Mouse (Mus musculus) CD4-positive, CD25-positive, alpha-beta regulatory T cell, adult 9 weeks (primary cell): ENCODE results near the gene Pdcd7. TPM values are rescaled to one million over a fixed set of nuclear protein-coding genes. Genes with fewer than 3 reads are reported as not detected.

Experiments used
- polyA plus RNA-seq: library from polyadenylated mRNA; unstranded; fragments of 100-300 nt; shearing (Covaris generic); gene quantifications from one replicate; pipeline ENCODE4 v1.2.1, GENCODE M21; 2017

The Pdcd7 gene
- polyA plus RNA-seq, result 3.6 TPM

DNA sequence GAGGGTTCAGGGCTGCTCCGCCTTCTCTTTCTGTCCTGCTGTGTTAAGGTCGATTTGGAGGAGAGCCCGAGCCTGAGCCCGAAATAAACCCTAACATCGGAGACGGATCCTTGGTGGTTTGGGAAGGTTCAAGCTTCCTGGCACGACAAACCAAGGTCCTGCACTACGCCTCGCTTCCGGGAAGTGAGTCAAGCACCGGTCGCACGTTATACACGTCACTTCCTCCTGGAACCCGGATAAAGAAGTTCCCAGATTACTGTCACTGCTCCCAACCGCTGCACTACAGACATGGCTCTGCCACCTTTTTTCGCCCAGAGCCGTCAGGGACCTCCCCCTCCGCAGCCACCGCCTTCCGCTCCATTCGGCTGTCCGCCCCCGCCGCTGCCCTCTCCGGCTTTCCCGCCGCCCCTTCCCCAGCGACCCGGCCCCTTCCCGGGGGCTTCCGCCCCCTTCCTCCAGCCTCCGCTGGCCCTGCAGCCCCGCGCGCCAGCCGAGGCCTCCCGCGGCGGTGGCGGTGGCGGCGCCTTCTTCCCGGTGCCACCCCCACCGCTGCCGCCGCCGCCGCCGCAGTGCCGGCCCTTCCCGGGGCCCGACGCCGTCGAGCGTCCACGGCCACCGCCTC, at the start of gene Pdcd7:
Gene Pdcd7 (plus strand): TSS at position 251 of the 622 bp plus-strand sequence.

DNA sequence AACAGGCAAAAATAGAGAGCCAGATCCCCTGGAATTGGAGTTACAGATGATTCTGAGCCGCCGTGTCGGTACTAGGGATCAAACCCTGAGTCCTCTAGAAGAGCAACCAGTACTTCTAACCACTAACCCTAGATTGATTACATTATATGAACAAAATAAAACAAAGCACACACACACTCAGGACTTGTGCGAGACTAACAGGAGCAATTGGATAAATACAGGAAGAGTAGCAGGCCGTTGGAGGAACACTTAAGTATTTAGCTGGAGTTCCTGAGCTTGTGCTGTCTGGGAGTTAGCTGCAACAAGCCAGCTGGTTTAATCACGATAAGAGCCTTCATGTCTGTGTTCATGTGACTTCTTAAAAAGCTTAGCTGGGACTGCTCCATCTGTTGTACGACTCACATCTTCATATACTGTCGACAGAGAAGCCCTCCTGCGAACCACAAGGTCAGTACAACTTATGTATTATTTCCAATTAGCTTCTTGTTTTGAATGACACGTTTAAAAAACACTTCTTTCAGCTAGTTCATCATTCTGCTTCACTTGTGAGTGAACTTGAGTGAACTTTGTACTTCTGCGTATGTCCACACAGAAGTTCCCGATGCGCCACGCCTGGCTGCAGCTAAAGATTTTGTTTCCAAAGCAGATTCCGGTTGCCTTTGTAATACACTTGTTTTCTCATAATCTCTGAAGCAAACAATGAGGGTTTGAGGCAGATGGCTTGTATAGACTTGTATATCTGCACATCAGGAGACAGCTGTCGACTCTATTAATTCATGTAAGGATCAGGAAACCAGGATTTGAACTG, 14.9 kb downstream of the Pdcd7 start, which contains the start of gene Ubap1l:
Gene Ubap1l (plus strand): TSS at position 401 of the 808 bp plus-strand sequence.

DNA sequence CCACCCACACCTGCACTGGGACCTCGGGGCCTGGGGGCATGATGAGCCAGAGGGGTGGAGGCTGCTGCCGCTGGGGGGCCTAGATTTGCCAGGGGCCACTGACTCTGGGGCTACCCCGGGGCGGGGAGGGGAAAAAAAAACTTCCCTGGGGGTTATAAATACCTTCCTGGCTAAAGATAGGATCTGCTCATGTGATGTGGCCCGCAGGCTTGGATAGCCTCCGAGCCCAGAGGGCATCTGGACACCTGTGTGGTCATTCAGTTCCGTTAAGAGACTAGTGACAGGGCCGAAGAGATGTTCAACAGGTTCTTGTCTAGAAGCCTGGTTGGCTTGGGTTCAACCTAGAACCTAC, 45.7 kb downstream of the Pdcd7 start, which contains the start of gene Kbtbd13:
Gene Kbtbd13 (minus strand): TSS at position 40 of the 352 bp plus-strand sequence.

DNA sequence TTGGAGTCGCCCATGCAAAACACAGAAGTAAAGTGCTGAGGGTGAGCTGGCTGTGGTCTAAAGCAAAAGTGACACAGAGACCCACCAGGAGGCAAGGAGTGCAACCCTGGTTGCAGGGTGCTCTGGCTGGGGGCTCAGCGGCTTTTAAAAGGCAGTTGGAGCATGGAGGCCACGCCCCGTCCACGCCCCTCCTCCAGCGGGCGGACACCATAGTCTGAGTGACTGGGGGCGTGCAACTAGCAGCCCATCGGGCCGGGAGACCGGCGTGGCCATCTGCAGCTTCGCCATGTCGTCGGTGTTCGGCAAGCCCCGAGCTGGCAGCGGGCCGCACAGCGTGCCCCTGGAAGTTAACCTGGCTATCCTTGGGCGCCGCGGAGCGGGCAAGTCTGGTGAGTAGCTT, 52.4 kb downstream of the Pdcd7 start, which contains the start of gene Rasl12:
Gene Rasl12 (plus strand): TSS at position 228 of the 400 bp plus-strand sequence.

Other genes starting within 250 kb of the Pdcd7 start
- gene Igdcc4, start 244.6 kb upstream of the Pdcd7 start, polyA plus RNA-seq, result 0.11 TPM
- gene Igdcc3, start 204.9 kb upstream of the Pdcd7 start, polyA plus RNA-seq, result not detected
- gene Parp16, start 150.8 kb upstream of the Pdcd7 start, polyA plus RNA-seq, result 7.0 TPM
- not detected for gene Cilp, start 80.9 kb upstream of the Pdcd7 start, polyA plus RNA-seq
- 43.2 TPM for gene Clpx, start 51.8 kb upstream of the Pdcd7 start, polyA plus RNA-seq
- not detected for gene Ubap1l, start 14.9 kb downstream of the Pdcd7 start, polyA plus RNA-seq
- not detected for gene Kbtbd13, start 45.5 kb downstream of the Pdcd7 start, polyA plus RNA-seq
- gene Rasl12, start 52.4 kb downstream of the Pdcd7 start, polyA plus RNA-seq, result not detected
- gene Slc51b, start 76.9 kb downstream of the Pdcd7 start, polyA plus RNA-seq, result not detected
- gene Mtfmt, start 89.7 kb downstream of the Pdcd7 start, polyA plus RNA-seq, result 40.2 TPM
- 58.4 TPM for gene Spg21, start 114.8 kb downstream of the Pdcd7 start, polyA plus RNA-seq
- not detected for gene Ankdd1a, start 174.1 kb downstream of the Pdcd7 start, polyA plus RNA-seq
- 77.6 TPM for gene Plekho2, start 233.9 kb downstream of the Pdcd7 start, polyA plus RNA-seq
- gene Pif1, start 241.1 kb downstream of the Pdcd7 start, polyA plus RNA-seq, result 0.16 TPM